Mouse (Mus musculus) stomach, embryonic 16.5 days (tissue): ENCODE measurements at regions not wholly inside any gene's neighbourhood (a gene's known extent, or its start where the extent isn't known, plus 50 kb on each side); places are given as distances from the start of the nearest gene placed in this dataset.

Experiments
- ATAC-seq: fragments of 200-750 bp; cut with Nextera tagmentation; 2 replicates; pipeline ENCODE4 v1.8.0; 2017; ENCODE audit warnings: moderate number of reproducible peaks, moderate TSS enrichment; ENCODE audit not compliant: insufficient read depth, low FRiP score
- H3K27ac ChIP-seq: fragments of 300-500 bp; sonication (generic); 2 replicates; pipeline ENCODE4 v1.5.1; 2014; ENCODE audit warnings: low read length
- H3K27me3 ChIP-seq: fragments of 300-500 bp; sonication (generic); 2 replicates; pipeline ENCODE4 v1.6.1; 2014; ENCODE audit warnings: low read length, control low read depth, mixed read lengths; ENCODE audit not compliant: control insufficient read depth, insufficient read depth
- H3K36me3 ChIP-seq: fragments of 300-500 bp; sonication (generic); 2 replicates; pipeline ENCODE4 v1.6.1; 2014; ENCODE audit warnings: low read length; ENCODE audit not compliant: control insufficient read depth, insufficient read depth
- H3K4me1 ChIP-seq: fragments of 300-500 bp; sonication (generic); 2 replicates; pipeline ENCODE4 v1.6.1; 2014; ENCODE audit warnings: low read length, control low read depth, mixed read lengths; ENCODE audit not compliant: control insufficient read depth, insufficient read depth
- H3K4me2 ChIP-seq: fragments of 300-500 bp; sonication (generic); 2 replicates; pipeline ENCODE4 v1.6.1; 2014; ENCODE audit warnings: low read depth, low read length, mixed read lengths
- H3K4me3 ChIP-seq: fragments of 300-500 bp; sonication (generic); replicated peaks from 2 replicates; pipeline ENCODE4 v1.5.1; 2014; ENCODE audit warnings: mild to moderate bottlenecking, low read length
- H3K9ac ChIP-seq: fragments of 300-500 bp; sonication (generic); 2 replicates; pipeline ENCODE4 v1.6.1; 2014; ENCODE audit warnings: low read length
- H3K9me3 ChIP-seq: fragments of 300-500 bp; sonication (generic); replicated peaks from 2 replicates; pipeline ENCODE4 v1.6.1; 2016; ENCODE audit warnings: low read length, control low read depth; ENCODE audit not compliant: control insufficient read depth
- WGBS: fragments of 180-500 bp; shearing (Covaris S2); extraction: QIAGEN DNeasy Blood & Tissue Kit; methylation state at CpG from one replicate; pipeline ENCODE4 v1.1.7; 2014; 5-methylcytosine and 5-hydroxymethylcytosine counted together

DNA sequence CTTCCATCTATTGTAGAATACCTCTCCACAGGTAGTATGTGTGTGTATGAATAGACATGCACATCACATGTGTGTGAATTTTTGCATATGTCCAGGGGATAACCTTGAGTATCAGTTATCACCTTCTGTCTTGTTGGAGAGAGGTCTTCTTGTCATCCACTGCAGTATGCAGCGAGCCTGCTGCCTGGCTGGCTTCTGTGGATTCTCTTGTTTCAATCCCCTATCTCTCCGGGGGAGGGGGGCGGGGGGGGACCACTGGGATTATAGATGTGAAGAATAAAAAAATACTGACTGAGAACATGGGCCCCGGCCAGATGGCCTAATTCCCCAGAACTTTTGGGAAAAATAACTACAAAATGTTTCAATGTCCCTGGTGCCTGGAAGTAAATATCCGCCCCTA, 149.9 kb upstream of the Arl4c start:
- H3K36me3 ChIP-seq, result no peaks in the 10 kb centered on the region
- H3K4me2 ChIP-seq, result no peak overlapping the region
- 79% methylated on average over 5 of the region's 5 CpGs for WGBS
- H3K9ac ChIP-seq, result no peak overlapping the region
- no peak overlapping the region for H3K27ac ChIP-seq
- no peaks in the 10 kb centered on the region for H3K9me3 ChIP-seq
- H3K4me3 ChIP-seq, result no peak overlapping the region
- ATAC-seq, result no peak
- no peaks in the 10 kb centered on the region for H3K4me1 ChIP-seq
- H3K27me3 ChIP-seq, result no peaks in the 10 kb centered on the region

DNA sequence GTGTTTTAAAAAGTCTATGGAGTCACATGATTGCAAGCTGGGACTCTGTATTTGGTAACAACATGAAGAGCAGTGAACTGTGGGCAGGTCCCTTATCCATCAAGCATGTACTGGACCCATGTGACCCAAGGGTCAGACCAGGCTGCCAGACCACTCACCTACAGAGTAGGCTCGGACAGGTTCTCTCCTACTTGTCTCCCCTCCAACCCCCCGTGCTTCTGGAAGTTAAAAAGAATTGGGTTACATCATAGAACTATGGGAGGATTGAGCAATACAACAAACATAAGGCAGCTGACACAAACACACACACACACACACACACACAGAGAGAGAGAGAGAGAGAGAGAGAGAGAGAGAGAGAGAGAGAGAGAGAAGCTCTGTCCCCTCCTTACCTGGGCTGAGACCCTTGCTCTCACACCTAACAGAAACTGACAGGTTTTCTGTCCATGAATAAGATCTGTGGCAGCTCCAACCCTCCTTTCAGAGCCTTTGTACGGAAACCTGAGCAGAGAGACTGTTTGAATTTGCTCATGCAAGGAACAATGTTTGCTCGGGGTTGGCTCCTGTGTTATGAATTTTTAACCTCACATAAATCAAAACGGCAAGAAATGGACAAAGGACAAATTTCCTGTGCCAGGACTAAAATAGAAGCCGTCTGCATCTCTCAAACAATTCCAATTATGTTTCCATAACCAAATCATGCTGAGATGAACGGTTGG, 159.0 kb upstream of the Arl4c start:
- WGBS, result 16% methylated on average over 7 of the region's 7 CpGs
- Histone ChIP-seq H3K27ac (peak overlapping the region; percentile 46), H3K4me3 (no peak overlapping the region), H3K36me3 (no peaks in the 10 kb centered on the region), H3K4me1 (peaks cover 10% of the 10 kb centered on the region), H3K27me3 (no peaks in the 10 kb centered on the region), H3K9ac (no peak overlapping the region), H3K9me3 (no peaks in the 10 kb centered on the region), H3K4me2 (no peak overlapping the region)
- no peak for ATAC-seq

DNA sequence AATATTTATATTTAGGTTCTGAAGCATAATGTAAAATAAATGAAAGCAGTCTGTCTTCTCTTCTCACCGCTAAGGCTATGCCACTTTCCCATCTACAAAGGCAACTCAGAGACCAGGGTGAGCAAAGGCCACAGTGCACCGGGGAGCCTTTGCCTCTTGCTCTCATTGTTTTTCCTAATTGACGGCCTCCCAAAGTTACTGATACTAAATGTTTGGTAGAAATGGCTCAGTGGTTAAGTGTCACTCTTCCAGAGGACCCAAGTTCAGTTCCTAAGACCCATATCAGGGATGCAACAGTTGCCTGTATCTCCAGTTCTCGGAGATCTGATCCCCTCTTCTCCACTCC, 159.5 kb upstream of the Arl4c start:
- WGBS, result 41% methylated on average over 4 of the region's 4 CpGs
- Histone ChIP-seq H3K4me1 (peaks cover 10% of the 10 kb centered on the region), H3K9ac (no peak overlapping the region), H3K27ac (peak overlapping the region; percentile 46), H3K4me3 (no peak overlapping the region), H3K4me2 (no peak overlapping the region), H3K9me3 (no peaks in the 10 kb centered on the region), H3K36me3 (no peaks in the 10 kb centered on the region), H3K27me3 (no peaks in the 10 kb centered on the region)
- ATAC-seq, result no peak

DNA sequence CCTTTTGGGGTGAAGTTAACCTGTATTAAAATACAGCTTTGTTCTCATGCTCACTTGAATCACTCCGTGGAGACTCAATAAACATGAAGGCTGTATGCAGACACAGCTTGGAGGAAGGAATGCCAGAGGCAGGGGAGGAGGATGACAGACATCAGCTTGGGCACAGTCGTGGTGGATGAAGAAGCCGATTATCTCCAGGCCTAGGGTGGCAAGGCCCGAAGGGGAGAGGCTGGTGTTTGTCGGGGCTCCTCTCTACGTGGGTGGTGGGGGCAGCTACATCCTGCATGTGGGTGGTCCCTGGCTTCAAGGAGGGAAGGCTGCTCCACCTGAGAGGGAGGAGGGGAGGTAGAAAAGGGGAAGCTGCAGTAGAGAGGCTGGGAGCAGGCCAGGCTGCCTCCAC, 163.4 kb upstream of the Arl4c start:
- no peaks in the 10 kb centered on the region for H3K36me3 ChIP-seq
- no peaks in the 10 kb centered on the region for H3K27me3 ChIP-seq
- H3K9ac ChIP-seq, result no peak overlapping the region
- H3K4me3 ChIP-seq, result no peak overlapping the region
- ATAC-seq, result no peak
- H3K4me1 ChIP-seq, result peaks cover 15% of the 10 kb centered on the region
- 28% methylated on average over 6 of the region's 6 CpGs for WGBS
- H3K27ac ChIP-seq, result no peak overlapping the region
- no peaks in the 10 kb centered on the region for H3K9me3 ChIP-seq
- H3K4me2 ChIP-seq, result no peak overlapping the region

DNA sequence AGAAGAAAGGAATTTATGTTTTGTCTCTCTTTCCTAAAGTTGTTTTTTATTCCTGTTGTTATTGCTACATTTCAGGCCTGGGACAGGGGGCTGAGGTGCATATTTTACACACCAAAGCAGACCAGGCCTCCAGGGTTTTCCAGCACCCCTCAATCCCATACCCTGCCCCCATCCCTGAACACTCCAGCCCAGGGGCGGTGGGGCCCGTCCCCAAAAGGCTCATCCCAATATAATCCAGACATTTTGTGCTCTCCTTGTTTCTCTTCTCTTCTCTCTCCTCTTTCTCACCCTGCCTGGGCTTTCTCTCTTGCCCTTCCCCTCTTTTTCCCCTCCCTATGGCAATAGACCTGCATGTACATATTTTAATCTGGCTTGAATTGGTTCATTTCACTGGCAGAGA, 164.6 kb upstream of the Arl4c start:
- Histone ChIP-seq H3K27me3 (no peaks in the 10 kb centered on the region), H3K4me3 (no peak overlapping the region), H3K9me3 (no peaks in the 10 kb centered on the region), H3K36me3 (no peaks in the 10 kb centered on the region), H3K27ac (no peak overlapping the region), H3K4me1 (peaks cover 8% of the 10 kb centered on the region; the same call in 1 of the 2 replicates), H3K4me2 (no peak overlapping the region), H3K9ac (no peak overlapping the region)
- WGBS, result 80% methylated on average over 2 of the region's 2 CpGs
- no peak for ATAC-seq

DNA sequence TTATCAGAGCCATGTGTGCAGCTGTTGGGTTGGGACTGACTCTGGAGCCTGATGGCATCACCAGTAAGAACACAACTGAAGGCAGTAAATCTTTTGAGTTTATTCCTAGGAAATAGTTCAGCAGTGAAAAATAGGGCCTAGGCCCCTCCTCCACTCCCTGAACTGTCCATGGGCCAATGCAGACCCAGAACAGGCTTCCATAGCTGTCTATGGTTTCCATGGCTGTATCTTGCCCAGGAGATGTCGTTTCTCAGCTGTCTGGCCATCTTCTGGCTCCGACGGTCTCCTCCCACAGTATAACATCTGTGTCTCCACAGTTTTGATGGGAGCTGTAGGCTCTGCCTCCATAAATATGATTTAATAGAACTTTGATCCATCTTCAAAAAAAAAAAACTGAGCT, 165.1 kb upstream of the Arl4c start:
- 52% methylated on average over 3 of the region's 3 CpGs for WGBS
- Histone ChIP-seq H3K27ac (no peak overlapping the region), H3K4me2 (no peak overlapping the region), H3K4me3 (no peak overlapping the region), H3K27me3 (no peaks in the 10 kb centered on the region), H3K4me1 (peaks cover 5% of the 10 kb centered on the region; the same call in 1 of the 2 replicates), H3K9me3 (no peaks in the 10 kb centered on the region), H3K36me3 (no peaks in the 10 kb centered on the region), H3K9ac (no peak overlapping the region)
- ATAC-seq, result peak; percentile 37; the same call in 1 of the 2 replicates

DNA sequence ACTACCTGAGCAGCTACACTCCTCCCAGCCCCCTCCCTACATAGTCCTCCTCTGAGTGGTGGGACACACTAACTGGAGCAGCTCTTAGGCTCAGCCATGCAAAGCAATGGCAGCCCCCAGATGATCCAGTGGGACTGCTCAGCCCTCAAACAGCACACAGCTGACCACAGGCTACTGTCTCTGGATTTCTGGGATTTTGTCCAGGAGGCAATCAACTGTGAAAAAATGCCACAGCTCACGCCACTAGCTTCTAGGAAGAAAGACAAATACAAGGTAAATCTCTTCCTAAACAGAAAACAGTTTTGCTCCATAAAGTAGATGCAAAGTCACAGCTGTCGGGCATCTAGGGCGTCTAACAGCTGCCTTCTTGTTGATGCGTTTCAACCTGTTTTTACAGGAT, 167.9 kb upstream of the Arl4c start:
- Histone ChIP-seq H3K4me1 (peaks cover 5% of the 10 kb centered on the region; the same call in 1 of the 2 replicates), H3K4me2 (no peak overlapping the region), H3K27ac (no peak overlapping the region), H3K9ac (no peak overlapping the region), H3K36me3 (no peaks in the 10 kb centered on the region), H3K4me3 (no peak overlapping the region), H3K27me3 (no peaks in the 10 kb centered on the region), H3K9me3 (no peaks in the 10 kb centered on the region)
- WGBS, result 51% methylated on average over 4 of the region's 4 CpGs
- ATAC-seq, result no peak

DNA sequence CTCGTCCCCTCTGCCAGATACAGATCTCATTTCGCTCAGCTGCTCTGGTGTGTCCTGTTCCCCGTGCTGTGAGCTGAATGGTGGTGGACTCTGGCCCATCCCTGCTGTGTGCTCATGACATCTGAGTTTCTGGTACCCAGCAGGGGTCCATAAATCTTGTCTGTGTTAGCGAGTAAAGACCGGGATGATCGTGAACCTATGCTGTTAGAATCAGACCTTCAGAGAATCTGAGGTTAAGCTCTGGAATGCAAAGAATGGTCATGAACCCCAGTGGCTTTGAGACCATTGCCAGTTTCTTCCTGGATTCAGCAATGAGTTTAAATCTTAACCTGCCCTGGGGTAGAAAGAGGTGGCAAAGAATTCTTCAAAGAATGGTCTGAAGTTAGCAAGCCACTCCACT, 173.3 kb upstream of the Arl4c start:
- no peaks in the 10 kb centered on the region for H3K36me3 ChIP-seq
- H3K27ac ChIP-seq, result no peak overlapping the region
- H3K9me3 ChIP-seq, result no peaks in the 10 kb centered on the region
- WGBS, result 42% methylated on average over 6 of the region's 6 CpGs
- H3K4me1 ChIP-seq, result no peaks in the 10 kb centered on the region
- H3K4me2 ChIP-seq, result no peak overlapping the region
- no peak overlapping the region for H3K9ac ChIP-seq
- H3K4me3 ChIP-seq, result no peak overlapping the region
- ATAC-seq, result no peak
- H3K27me3 ChIP-seq, result no peaks in the 10 kb centered on the region

DNA sequence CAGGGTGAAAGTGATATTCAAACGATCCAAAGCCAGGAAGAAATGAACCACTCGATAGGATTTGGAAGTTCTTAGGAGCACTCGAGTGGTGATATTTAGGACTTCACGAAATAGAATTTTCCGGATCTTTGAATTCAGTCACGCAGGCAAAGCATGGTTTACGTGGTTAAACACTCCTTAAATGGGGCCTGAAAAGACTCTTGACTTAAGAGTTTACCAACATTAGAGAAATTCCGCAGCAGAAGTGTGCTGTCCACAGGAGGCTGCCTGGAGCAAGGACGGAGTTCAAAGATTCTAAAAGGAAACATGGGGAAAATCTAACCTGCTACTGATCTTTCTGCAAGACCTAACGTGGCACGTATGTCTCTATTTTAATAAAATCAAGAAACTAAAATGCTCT, 175.4 kb upstream of the Arl4c start:
- H3K27ac ChIP-seq, result no peak overlapping the region
- ATAC-seq, result no peak
- 91% methylated on average over 11 of the region's 11 CpGs for WGBS

More for the DNA sequence above, 175.4 kb upstream of the Arl4c start:
- no peaks in the 10 kb centered on the region for H3K4me1 ChIP-seq
- H3K36me3 ChIP-seq, result no peaks in the 10 kb centered on the region
- no peak overlapping the region for H3K4me3 ChIP-seq
- H3K27me3 ChIP-seq, result no peaks in the 10 kb centered on the region
- no peak overlapping the region for H3K9ac ChIP-seq
- H3K4me2 ChIP-seq, result no peak overlapping the region
- H3K9me3 ChIP-seq, result no peaks in the 10 kb centered on the region
